Mouse (Mus musculus) MEL (cell line): Measurements from ENCODE around the gene Ift57. TPM values are rescaled to one million over a fixed set of nuclear protein-coding genes. Genes with fewer than 3 reads are reported as not detected.

Source experiments
- DNase-seq: peaks from one replicate; pipeline ENCODE4 v3.0.0; 2011; ENCODE audit warnings: low read depth, low spot score
- H3K27ac ChIP-seq: 2 replicates; pipeline ENCODE4 v1.5.1; 2012; ENCODE audit warnings: low read depth, mild to moderate bottlenecking, control low read depth, low read length, moderate library complexity; ENCODE audit not compliant: control insufficient read depth
- H3K27me3 ChIP-seq, 2 experiments: fragments of 150-350 bp in 1 of 2; sonication (generic) in 1 of 2; 2 replicates each; pipeline ENCODE4 v1.6.1; 2012; ENCODE audit warnings: low read length in 2 of 2, mild to moderate bottlenecking in 2 of 2, improper control_type of control experiment in 1 of 2, moderate library complexity in 1 of 2; ENCODE audit not compliant: insufficient read depth in 2 of 2, control insufficient read depth in 1 of 2
- H3K36me3 ChIP-seq, 2 experiments: 2 replicates each; pipeline ENCODE4 v1.6.1; 2012 to 2014; ENCODE audit warnings: low read length in 2 of 2, improper control_type of control experiment in 1 of 2, inconsistent platforms in 1 of 2, mild to moderate bottlenecking in 1 of 2; ENCODE audit not compliant: insufficient read depth in 2 of 2, control insufficient read depth in 1 of 2
- H3K4me1 ChIP-seq, 2 experiments: fragments of 150-350 bp in 1 of 2; sonication (generic) in 1 of 2; 2 replicates each; pipeline ENCODE4 v1.6.1; 2012; ENCODE audit warnings: low read length in 2 of 2, improper control_type of control experiment in 1 of 2, mild to moderate bottlenecking in 1 of 2; ENCODE audit not compliant: insufficient read depth in 2 of 2, control insufficient read depth in 1 of 2
- H3K4me3 ChIP-seq, 2 experiments: fragments of 150-350 bp in 1 of 2; sonication (generic) in 1 of 2; 2 replicates each; pipeline ENCODE4 v1.5.1; 2012; ENCODE audit warnings: low read depth in 2 of 2, low read length in 2 of 2, mild to moderate bottlenecking in 2 of 2, moderate library complexity in 2 of 2, control low read depth in 1 of 2, improper control_type of control experiment in 1 of 2; ENCODE audit not compliant: control insufficient read depth in 1 of 2, insufficient read depth in 1 of 2
- H3K79me2 ChIP-seq: 2 replicates; pipeline ENCODE4 v1.6.1; 2012; ENCODE audit warnings: mild to moderate bottlenecking, low read length, moderate library complexity; ENCODE audit not compliant: control insufficient read depth, poor library complexity, insufficient read depth
- H3K9ac ChIP-seq: 2 replicates; pipeline ENCODE4 v1.6.1; 2012; ENCODE audit warnings: low read depth, mild to moderate bottlenecking, control low read depth, low read length, moderate library complexity; ENCODE audit not compliant: control insufficient read depth, poor library complexity, severe bottlenecking
- H3K9me3 ChIP-seq: fragments of 150-350 bp; sonication (generic); replicated peaks from 2 replicates; pipeline ENCODE4 v1.6.1; 2012; ENCODE audit warnings: mild to moderate bottlenecking, low read length, improper control_type of control experiment, moderate library complexity; ENCODE audit not compliant: insufficient read depth
- BHLHE40 ChIP-seq: IDR thresholded peaks from 2 replicates; pipeline ENCODE4 v1.6.1; 2012; ENCODE audit warnings: low read depth, mild to moderate bottlenecking, inconsistent platforms, low read length, improper control_type of control experiment, borderline replicate concordance
- CHD2 ChIP-seq: IDR thresholded peaks from 2 replicates; pipeline ENCODE4 v1.6.1; 2011; ENCODE audit warnings: low read length, improper control_type of control experiment
- CTCF ChIP-seq, 3 experiments: IDR thresholded peaks in 2 of 3; conservative IDR thresholded peaks in 1 of 3; 2 replicates each; pipeline ENCODE4 v1.5.1; 2011 to 2012; ENCODE audit warnings: low read length in 3 of 3, low read depth in 2 of 3, mild to moderate bottlenecking in 2 of 3, improper control_type of control experiment in 1 of 3, inconsistent platforms in 1 of 3, mixed read lengths in 1 of 3, moderate library complexity in 1 of 3; ENCODE audit not compliant: control insufficient read depth in 1 of 3, insufficient read depth in 1 of 3, poor library complexity in 1 of 3, severe bottlenecking in 1 of 3
- E2F4 ChIP-seq: IDR thresholded peaks from 2 replicates; pipeline ENCODE4 v1.6.1; 2011; ENCODE audit warnings: low read depth, low read length, improper control_type of control experiment, borderline replicate concordance
- ELF1 ChIP-seq: IDR thresholded peaks from 2 replicates; pipeline ENCODE4 v1.6.1; 2014; ENCODE audit warnings: low read depth, mild to moderate bottlenecking, inconsistent platforms, low read length, improper control_type of control experiment, moderate library complexity
- ETS1 ChIP-seq: IDR thresholded peaks from 2 replicates; pipeline ENCODE4 v1.6.1; 2012; ENCODE audit warnings: low read depth, mild to moderate bottlenecking, inconsistent platforms, low read length, improper control_type of control experiment, moderate library complexity
- GABPA ChIP-seq: IDR thresholded peaks from 2 replicates; pipeline ENCODE4 v1.6.1; 2012; ENCODE audit warnings: low read depth, mild to moderate bottlenecking, inconsistent platforms, low read length, improper control_type of control experiment, moderate library complexity
- GATA1 ChIP-seq: IDR thresholded peaks from 2 replicates; pipeline ENCODE4 v1.6.1; 2011; ENCODE audit warnings: low read depth, low read length, improper control_type of control experiment
- HCFC1 ChIP-seq: IDR thresholded peaks from 2 replicates; pipeline ENCODE4 v1.6.1; 2012; ENCODE audit warnings: low read depth, mild to moderate bottlenecking, inconsistent platforms, low read length, improper control_type of control experiment, moderate library complexity
- KAT2A ChIP-seq: conservative IDR thresholded peaks from 2 replicates; pipeline ENCODE4 v1.6.1; 2012; ENCODE audit warnings: low read depth, low read length, improper control_type of control experiment, inconsistent platforms
- MAFK ChIP-seq: IDR thresholded peaks from 2 replicates; pipeline ENCODE4 v1.6.1; 2011; ENCODE audit warnings: low read depth, mild to moderate bottlenecking, low read length, improper control_type of control experiment, borderline replicate concordance
- MAX ChIP-seq: IDR thresholded peaks from 2 replicates; pipeline ENCODE4 v1.6.1; 2011; ENCODE audit warnings: low read length, improper control_type of control experiment
- MEF2A ChIP-seq: IDR thresholded peaks from 2 replicates; pipeline ENCODE4 v1.6.1; 2014; ENCODE audit warnings: low read depth, mild to moderate bottlenecking, inconsistent platforms, low read length, improper control_type of control experiment; ENCODE audit not compliant: poor library complexity, insufficient replicate concordance, severe bottlenecking; ENCODE audit errors: extremely low read depth
- MXI1 ChIP-seq: IDR thresholded peaks from 2 replicates; pipeline ENCODE4 v1.6.1; 2011; ENCODE audit warnings: mild to moderate bottlenecking, low read depth, low read length, improper control_type of control experiment
- MYB ChIP-seq: IDR thresholded peaks from 2 replicates; pipeline ENCODE4 v1.6.1; 2011; ENCODE audit warnings: mild to moderate bottlenecking, low read depth, low read length, improper control_type of control experiment
- MYC ChIP-seq: IDR thresholded peaks from 2 replicates; pipeline ENCODE4 v1.6.1; 2011; ENCODE audit warnings: low read depth, mild to moderate bottlenecking, low read length, improper control_type of control experiment, moderate library complexity
- NRF1 ChIP-seq: IDR thresholded peaks from 2 replicates; pipeline ENCODE4 v1.6.1; 2014; ENCODE audit warnings: low read depth, mild to moderate bottlenecking, inconsistent platforms, low read length, improper control_type of control experiment, moderate library complexity; ENCODE audit not compliant: poor library complexity, insufficient read depth, severe bottlenecking
- RAD21 ChIP-seq: IDR thresholded peaks from 2 replicates; pipeline ENCODE4 v1.6.1; 2011; ENCODE audit warnings: mild to moderate bottlenecking, low read depth, low read length, improper control_type of control experiment
- SIN3A ChIP-seq: IDR thresholded peaks from 2 replicates; pipeline ENCODE4 v1.6.1; 2012; ENCODE audit warnings: low read length, improper control_type of control experiment, inconsistent platforms
- SMC3 ChIP-seq: IDR thresholded peaks from 2 replicates; pipeline ENCODE4 v1.6.1; 2011; ENCODE audit warnings: low read depth, low read length, improper control_type of control experiment
- TAL1 ChIP-seq: IDR thresholded peaks from 2 replicates; pipeline ENCODE4 v1.6.1; 2012; ENCODE audit warnings: mild to moderate bottlenecking, inconsistent platforms, low read length, moderate library complexity, mixed read lengths
- TBP ChIP-seq: IDR thresholded peaks from 2 replicates; pipeline ENCODE4 v1.8.0; 2011; ENCODE audit warnings: low read depth, low read length, improper control_type of control experiment
- TCF12 ChIP-seq: IDR thresholded peaks from 2 replicates; pipeline ENCODE4 v1.6.1; 2014; ENCODE audit warnings: low read depth, mild to moderate bottlenecking, inconsistent platforms, low read length, improper control_type of control experiment, moderate library complexity
- USF1 ChIP-seq: IDR thresholded peaks from 2 replicates; pipeline ENCODE4 v1.6.1; 2014; ENCODE audit warnings: low read depth, mild to moderate bottlenecking, inconsistent platforms, low read length, improper control_type of control experiment, moderate library complexity
- ZC3H11A ChIP-seq: IDR thresholded peaks from 2 replicates; pipeline ENCODE4 v1.6.1; 2012; ENCODE audit warnings: low read depth, mild to moderate bottlenecking, inconsistent platforms, low read length, improper control_type of control experiment
- polyA plus RNA-seq, 2 experiments: library from polyadenylated mRNA; stranded (reverse) in 1 of 2; unstranded in 1 of 2; fragments of >175 nt in 1 of 2; fragments of >200 nt in 1 of 2; gene quantifications; 2 replicates each; pipeline versions ENCODE4 v1.2.1 to v1.2.4; 2012; ENCODE audit warnings: low replicate concordance in 2 of 2, low read depth in 1 of 2; ENCODE audit not compliant: insufficient read length in 2 of 2, insufficient read depth in 1 of 2, missing spikeins in 1 of 2
- total RNA-seq: library from RNA; depleted of rRNA; stranded (reverse); fragments of 300-350 nt; gene quantifications from 2 replicates; pipeline ENCODE4 v1.2.3, GENCODE M21; 2012

The Ift57 gene
- total and polyA plus RNA-seq, 3 experiments, result 5.7 to 11.1 TPM; not detected in 1

DNA sequence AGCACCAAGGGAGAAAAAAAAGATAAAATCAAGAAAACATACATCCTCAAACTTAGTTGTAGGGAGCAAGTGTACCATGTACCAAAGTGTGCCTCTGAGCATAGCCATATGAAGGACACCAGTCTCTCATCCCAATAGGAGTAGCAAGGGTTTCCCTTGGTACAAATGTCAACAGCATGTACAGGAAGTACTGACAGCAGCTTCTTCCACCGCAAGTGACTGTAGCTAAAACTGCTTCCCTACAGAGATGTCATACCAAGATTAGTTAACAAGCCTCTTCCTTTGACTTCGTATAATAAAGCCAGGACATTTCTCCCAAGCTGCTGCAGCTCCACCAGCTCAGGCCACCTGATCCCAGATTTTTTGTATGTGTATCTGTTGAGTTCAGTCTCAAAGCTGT, 39.9 kb upstream of the Ift57 start:
- no peaks in the 10 kb centered on the region for H3K79me2 ChIP-seq
- no peaks in the 10 kb centered on the region for H3K4me1 ChIP-seq
- TF ChIP-seq GATA1 (no peak), SIN3A (no peak), CHD2 (no peak), USF1 (no peak), ZC3H11A (no peak)
- H3K36me3 ChIP-seq, result no peaks in the 10 kb centered on the region; a peak in 1 of 4 replicates
- DNase-seq, result no peak
- H3K9ac ChIP-seq, result no peak overlapping the region
- H3K27me3 ChIP-seq, result no peaks in the 10 kb centered on the region; a peak in 1 of 4 replicates
- H3K27ac ChIP-seq, result no peak overlapping the region
- no peak overlapping the region for H3K4me3 ChIP-seq
- no peaks in the 10 kb centered on the region for H3K9me3 ChIP-seq

DNA sequence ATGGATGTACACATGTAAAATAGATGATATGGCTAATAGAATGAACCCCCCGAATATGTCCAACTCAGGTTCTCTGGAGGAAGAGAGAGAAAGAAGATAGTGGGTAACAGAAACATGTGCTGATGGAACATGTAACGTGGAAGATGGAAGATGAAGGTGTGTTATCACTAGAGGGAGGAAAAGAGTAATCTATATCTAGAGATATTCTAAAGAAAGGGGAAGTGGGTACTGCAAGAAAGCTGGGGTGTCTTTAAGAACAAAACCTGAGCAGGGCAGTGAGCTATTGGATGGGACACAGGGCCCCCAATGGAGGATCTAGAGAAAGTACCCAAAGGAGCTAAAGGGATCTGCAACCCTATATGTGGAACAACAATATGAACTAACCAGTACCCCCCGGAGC, 38.9 kb upstream of the Ift57 start:
- Histone ChIP-seq H3K27me3 (peaks cover 0 to 1% of the 10 kb centered on the region in 2 experiments; a peak in 2 of 4 replicates), H3K4me1 (no peaks in the 10 kb centered on the region), H3K79me2 (no peaks in the 10 kb centered on the region), H3K4me3 (no peak overlapping the region), H3K9me3 (no peaks in the 10 kb centered on the region), H3K36me3 (no peaks in the 10 kb centered on the region; a peak in 1 of 4 replicates), H3K27ac (no peak overlapping the region), H3K9ac (no peak overlapping the region)
- TF ChIP-seq GATA1 (peak; percentile 61; the same call in 1 of the 2 replicates), SMC3 (peak; percentile 16; the same call in 1 of the 2 replicates), MYC (0 out of 2 replicates have a peak, but pooled peaks have one; percentile 44), MXI1 (no peak)
- peak; percentile 26 for DNase-seq

DNA sequence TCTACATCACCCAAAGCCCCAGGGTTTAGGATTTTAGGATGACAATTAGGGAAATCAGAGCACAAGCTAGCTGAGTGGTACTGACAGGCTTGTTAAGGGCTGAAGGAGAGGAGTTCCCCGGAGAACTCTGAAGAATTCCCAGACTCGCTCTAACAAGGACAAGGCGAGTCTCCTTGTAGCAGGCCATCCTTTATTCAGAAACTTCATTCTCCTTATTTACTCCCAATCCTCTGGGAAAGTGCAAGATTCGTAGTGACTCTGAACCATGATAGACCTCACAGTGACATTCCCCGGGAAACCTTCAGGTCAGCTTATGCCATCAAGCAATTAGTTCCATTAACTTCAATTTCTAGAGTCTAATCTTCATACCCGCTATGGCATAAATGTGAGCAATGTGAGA, 36.8 kb upstream of the Ift57 start:
- Histone ChIP-seq H3K4me3 (no peak overlapping the region), H3K4me1 (no peaks in the 10 kb centered on the region), H3K9ac (no peak overlapping the region), H3K27me3 (peaks cover 0 to 1% of the 10 kb centered on the region in 2 experiments; a peak in 2 of 4 replicates), H3K9me3 (no peaks in the 10 kb centered on the region), H3K79me2 (no peaks in the 10 kb centered on the region), H3K27ac (no peak overlapping the region), H3K36me3 (no peaks in the 10 kb centered on the region; a peak in 1 of 4 replicates)
- no peak for TF ChIP-seq RAD21
- no peak for TF ChIP-seq CTCF (IDR thresholded peaks at IDR 0.05 in 2 of 3, conservative IDR thresholded peaks at IDR 0.05 in 1 of 3; ENCODE audit: control insufficient read depth in 1 of 3, insufficient read depth in 1 of 3, low read depth in 2 of 3, low read length in 3 of 3, poor library complexity in 1 of 3, severe bottlenecking in 1 of 3)
- TF ChIP-seq BHLHE40, result no peak
- no peak for TF ChIP-seq TCF12
- no peak for TF ChIP-seq MYB
- no peak for TF ChIP-seq ETS1
- TF ChIP-seq TAL1, result no peak
- no peak for TF ChIP-seq GATA1
- no peak for TF ChIP-seq MXI1
- no peak for TF ChIP-seq TBP
- no peak for TF ChIP-seq MAFK
- no peak for TF ChIP-seq GABPA
- TF ChIP-seq E2F4, result no peak
- TF ChIP-seq MYC, result no peak
- TF ChIP-seq MEF2A, result no peak
- TF ChIP-seq HCFC1, result no peak
- TF ChIP-seq ELF1, result no peak
- TF ChIP-seq KAT2A, result no peak
- TF ChIP-seq MAX, result no peak
- TF ChIP-seq NRF1, result no peak
- DNase-seq, result no peak
